7 mouse cellular contexts compared by ENCODE assay signal in the genomic region with DNA sequence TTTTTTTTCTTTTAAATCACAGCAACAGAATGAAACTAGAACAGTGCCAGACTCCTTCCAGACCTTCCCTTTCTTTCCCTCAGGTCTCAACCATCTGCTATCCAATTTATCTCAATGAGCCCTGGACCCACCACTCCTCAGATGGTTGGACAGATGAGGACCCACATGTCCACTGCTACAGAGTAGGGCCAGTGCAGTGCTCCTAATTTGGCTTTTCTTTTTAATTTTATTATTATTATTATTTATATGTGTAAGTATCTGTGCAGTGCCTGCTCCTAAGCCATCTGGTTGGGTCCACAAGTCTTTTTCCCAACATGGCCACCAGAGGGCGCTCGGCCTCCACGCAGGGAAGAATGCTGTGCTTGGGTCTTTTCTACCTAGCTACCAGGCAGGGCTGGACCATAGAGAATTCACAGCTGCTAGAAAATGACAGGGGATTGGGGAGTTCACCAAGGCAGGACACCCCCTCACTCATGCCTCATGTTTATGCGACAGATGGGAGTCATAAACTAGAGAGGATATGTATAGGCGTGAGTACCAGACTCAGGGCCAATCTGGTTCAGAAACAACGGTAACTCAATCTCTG. TPM values are rescaled to one million over a fixed set of nuclear protein-coding genes. Genes with fewer than 3 reads are reported as not detected.
DNase-seq lines count a peak whose midpoint lies in the region; ATAC-seq and TF ChIP-seq lines count a peak whose summit lies in the region.

No protein-coding gene starts in this region.

- no peaks in the 10 kb centered on the region for H3K36me3 ChIP-seq in intestine, postnatal 0 days (ENCODE audit: control insufficient read depth, insufficient read depth)
- no peaks in the 10 kb centered on the region for H3K36me3 ChIP-seq in midbrain, embryonic 14.5 days (ENCODE audit: control insufficient read depth, insufficient read depth, low read length)

- H3K4me2 ChIP-seq in intestine, postnatal 0 days (replicated peaks; ENCODE audit: low read depth): no peak overlapping the region
- H3K4me2 ChIP-seq in midbrain, embryonic 14.5 days (ENCODE audit: low read length): no peak overlapping the region

- TF ChIP-seq CTCF in intestine, postnatal 0 days (IDR thresholded peaks at IDR 0.05; ENCODE audit: low read depth): peak; percentile 98

- no peaks in the 10 kb centered on the region for H3K4me1 ChIP-seq in intestine, postnatal 0 days (replicated peaks; ENCODE audit: control insufficient read depth, insufficient read depth, low read length)
- no peaks in the 10 kb centered on the region for H3K4me1 ChIP-seq in midbrain, embryonic 14.5 days (ENCODE audit: control insufficient read depth, insufficient read depth, low read length)

- intact Hi-C loops in gastrocnemius, postnatal 14 days (cut with DNase I; ENCODE audit: low total_unique reads): loop anchor here (5.0 to 10.0 kb wide), 3 partner anchors 586 to 884 kb away; no protein-coding TSS in a partner anchor
- intact Hi-C loops in left cerebral cortex, postnatal 36 days (cut with DNase I): loop anchor here (1.0 to 10.0 kb wide), 3 partner anchors 584 to 884 kb away; no protein-coding TSS in a partner anchor

- no peaks in the 10 kb centered on the region for H3K9me3 ChIP-seq in intestine, postnatal 0 days (ENCODE audit: control insufficient read depth)
- no peaks in the 10 kb centered on the region for H3K9me3 ChIP-seq in midbrain, embryonic 14.5 days (ENCODE audit: control insufficient read depth, low read length)

- H3K9ac ChIP-seq in intestine, postnatal 0 days (ENCODE audit: low read depth, low read length): no peak overlapping the region
- H3K9ac ChIP-seq in midbrain, embryonic 14.5 days (replicated peaks; ENCODE audit: low read length): no peak overlapping the region

- peak; percentile 91 for DNase-seq in adrenal gland, postnatal 10 days
- peak; percentile 89 for DNase-seq in embryo, embryonic 10 days (ENCODE audit: low spot score)
- DNase-seq in gastrocnemius, postnatal 14 days: peak; percentile 70
- peak; percentile 74 to 79 for DNase-seq in left cerebral cortex, postnatal 36 days (ENCODE audit: low spot score in 2 of 2)
- DNase-seq in midbrain, embryonic 14.5 days: peak; percentile 94
- DNase-seq in spleen, postnatal 14 days (ENCODE audit: low spot score in 2 of 2): peak; percentile 32 to 56

- ATAC-seq in intestine, postnatal 0 days: peak; percentile 22; the same call in 1 of the 2 replicates
- peak; percentile 74 for ATAC-seq in midbrain, embryonic 14.5 days (ENCODE audit: low FRiP score, low TSS enrichment)

- WGBS in intestine, postnatal 0 days: 31% methylated on average over 6 of the region's 6 CpGs
- 31% methylated on average over 6 of the region's 6 CpGs for WGBS in midbrain, embryonic 14.5 days

- H3K4me3 ChIP-seq in intestine, postnatal 0 days (ENCODE audit: low read depth, low read length): no peak overlapping the region
- no peak overlapping the region for H3K4me3 ChIP-seq in midbrain, embryonic 14.5 days (replicated peaks; ENCODE audit: low read depth, low read length)

- no peak overlapping the region for H3K27ac ChIP-seq in intestine, postnatal 0 days (ENCODE audit: low read depth, low read length)
- H3K27ac ChIP-seq in midbrain, embryonic 14.5 days (replicated peaks; ENCODE audit: low read depth, low read length): no peak overlapping the region

- peaks cover 4% of the 10 kb centered on the region; the same call in 1 of the 2 replicates for H3K27me3 ChIP-seq in intestine, postnatal 0 days (replicated peaks; ENCODE audit: control insufficient read depth, insufficient read depth, low read length)
- H3K27me3 ChIP-seq in midbrain, embryonic 14.5 days (ENCODE audit: control insufficient read depth, insufficient read depth, low read length): peaks cover 8% of the 10 kb centered on the region

RNA-seq across cellular contexts. Expression of a gene that starts 15.9 kb away (rescaled TPM):
- total RNA-seq in adrenal gland, postnatal 10 days (2021): 10 to 100 TPM; 16.4 to 17.5 TPM
- total RNA-seq in gastrocnemius, postnatal 14 days (2021): not detected
- polyA plus RNA-seq in intestine, postnatal 0 days (2015; fragmentation: Nextera tagmentation; extraction: Ambion mirVana): 0.18 and 0.23 TPM in 2 replicates
- total RNA-seq in left cerebral cortex, postnatal 36 days (2021): 1 to 10 TPM; 2.7 to 3.5 TPM
- polyA plus RNA-seq in midbrain, embryonic 14.5 days (2014; fragmentation: Nextera tagmentation; extraction: Ambion mirVana): 0.58 and 1.9 TPM in 2 replicates

Comparison
In these comparisons a context has a peak if more than half of its experiments do, and no peak if none do; other contexts are left out.
1. DNase-seq: peak in every context shown above with its lines; median percentile 94 in midbrain, embryonic 14.5 days; 91 in adrenal gland, postnatal 10 days; 89 in embryo, embryonic 10 days; 76 in left cerebral cortex, postnatal 36 days; 70 in gastrocnemius, postnatal 14 days; 44 in spleen, postnatal 14 days.